Mouse (Mus musculus) layer of hippocampus, adult 11-12 months (tissue): ENCODE results near the gene Tet3.
A peak's percentile ranks its signal among the peaks of the same experiment; 100 is the strongest.

ENCODE experiments used
- DNase-seq: peaks from one replicate; pipeline ENCODE4 v3.0.0; 2022; ENCODE audit warnings: low spot score

Gene Tet3

GRCm38 (mm10) chr6:83439781-83440180, 19.1 kb downstream of the Tet3 start:
- peak; percentile 59 for DNase-seq

- peak; percentile 48 for DNase-seq
These were observed 19.6 kb downstream of the Tet3 start for GRCm38 (mm10) chr6:83439119-83439767.

- DNase-seq, result no peak
These were observed 20.3 kb downstream of the Tet3 start for GRCm38 (mm10) chr6:83438584-83438983.

GRCm38 (mm10) chr6:83437802-83438201, 21.1 kb downstream of the Tet3 start:
- DNase-seq, result no peak

GRCm38 (mm10) chr6:83437225-83437624, 21.7 kb downstream of the Tet3 start:
- DNase-seq, result no peak

- no peak for DNase-seq
These were observed 22.3 kb downstream of the Tet3 start for GRCm38 (mm10) chr6:83436547-83436946.

- no peak for DNase-seq
These were observed 23.7 kb downstream of the Tet3 start for GRCm38 (mm10) chr6:83435174-83435573.

- no peak for DNase-seq
These were observed 25.3 kb downstream of the Tet3 start for GRCm38 (mm10) chr6:83433546-83433945.

GRCm38 (mm10) chr6:83432966-83433365, 25.9 kb downstream of the Tet3 start:
- no peak for DNase-seq

- peak; percentile 65 for DNase-seq
These were observed 30.7 kb downstream of the Tet3 start for GRCm38 (mm10) chr6:83427968-83428731.

GRCm38 (mm10) chr6:83427512-83427911, 31.4 kb downstream of the Tet3 start:
- no peak for DNase-seq

GRCm38 (mm10) chr6:83426576-83426975, 32.3 kb downstream of the Tet3 start:
- no peak for DNase-seq

GRCm38 (mm10) chr6:83424053-83424404, 34.9 kb downstream of the Tet3 start:
- no peak for DNase-seq

GRCm38 (mm10) chr6:83423400-83424052, 35.4 kb downstream of the Tet3 start:
- no peak for DNase-seq

GRCm38 (mm10) chr6:83421866-83422649, 36.8 kb downstream of the Tet3 start:
- DNase-seq, result no peak

- no peak for DNase-seq
These were observed 39.4 kb downstream of the Tet3 start for GRCm38 (mm10) chr6:83419516-83419915.

- DNase-seq, result no peak
These were observed 41.4 kb downstream of the Tet3 start for GRCm38 (mm10) chr6:83417531-83417930.

GRCm38 (mm10) chr6:83417104-83417502, 41.8 kb downstream of the Tet3 start:
- DNase-seq, result no peak

GRCm38 (mm10) chr6:83416261-83417103, 42.4 kb downstream of the Tet3 start:
- DNase-seq, result no peak

- DNase-seq, result no peak
These were observed 43.4 kb downstream of the Tet3 start for GRCm38 (mm10) chr6:83415356-83415940.
